Mouse (Mus musculus) embryonic facial prominence, embryonic 14.5 days (tissue): ENCODE measurements around the gene Serpinf1. TPM values are rescaled to one million over a fixed set of nuclear protein-coding genes. Genes with fewer than 3 reads are reported as not detected.

Experiments used
- ATAC-seq: fragments of 200-750 bp; cut with Nextera tagmentation; 2 replicates; pipeline ENCODE4 v1.8.0; 2017; ENCODE audit warnings: low read depth, moderate number of reproducible peaks, moderate TSS enrichment
- DNase-seq: peaks from one replicate; pipeline ENCODE4 v3.0.0-alpha.2; 2015; ENCODE audit warnings: low spot score
- H3K27ac ChIP-seq: fragments of 300-500 bp; sonication (generic); replicated peaks from 2 replicates; pipeline ENCODE4 v1.5.1; 2014; ENCODE audit warnings: low read depth, mild to moderate bottlenecking, low read length, moderate library complexity
- H3K27me3 ChIP-seq: fragments of 300-500 bp; sonication (generic); replicated peaks from 2 replicates; pipeline ENCODE4 v1.6.1; 2014; ENCODE audit warnings: low read length; ENCODE audit not compliant: control insufficient read depth, insufficient read depth
- H3K36me3 ChIP-seq: fragments of 300-500 bp; sonication (generic); 2 replicates; pipeline ENCODE4 v1.6.1; 2014; ENCODE audit warnings: low read length, mixed read lengths; ENCODE audit not compliant: control insufficient read depth, insufficient read depth
- H3K4me1 ChIP-seq: fragments of 300-500 bp; sonication (generic); 2 replicates; pipeline ENCODE4 v1.6.1; 2014; ENCODE audit warnings: antibody characterized with exemption, low read length; ENCODE audit not compliant: control insufficient read depth, insufficient read depth
- H3K4me2 ChIP-seq: fragments of 300-500 bp; sonication (generic); 2 replicates; pipeline ENCODE4 v1.6.1; 2014; ENCODE audit warnings: low read depth, mild to moderate bottlenecking, low read length, moderate library complexity, mixed read lengths
- H3K4me3 ChIP-seq: fragments of 300-500 bp; sonication (generic); 2 replicates; pipeline ENCODE4 v1.5.1; 2014; ENCODE audit warnings: low read depth, mild to moderate bottlenecking, low read length
- H3K9ac ChIP-seq: fragments of 300-500 bp; sonication (generic); 2 replicates; pipeline ENCODE4 v1.6.1; 2014; ENCODE audit warnings: low read depth, mild to moderate bottlenecking, low read length, moderate library complexity, mixed read lengths
- H3K9me3 ChIP-seq: fragments of 300-500 bp; sonication (generic); 2 replicates; pipeline ENCODE4 v1.6.1; 2016; ENCODE audit warnings: low read length; ENCODE audit not compliant: control insufficient read depth
- WGBS: fragments of 180-500 bp; shearing (Covaris S2); extraction: QIAGEN DNeasy Blood & Tissue Kit; methylation state at CpG from one replicate; pipeline ENCODE4 v1.1.7; 2014; 5-methylcytosine and 5-hydroxymethylcytosine counted together
- microRNA counts: library from miRNA; unstranded; fragments of <30 nt; microRNA quantifications from one replicate; lab custom pipeline; 2017
- microRNA-seq: library from miRNA; unstranded; fragments of <30 nt; microRNA quantifications from one replicate; pipeline ENCODE4, GENCODE M21; 2016; ENCODE audit warnings: borderline number of aligned reads
- polyA plus RNA-seq: library from polyadenylated mRNA; unstranded; fragments of >200 nt; fragmentation: Nextera tagmentation; extraction: Ambion mirVana; gene quantifications from 2 replicates; pipeline ENCODE4 v1.2.1, GENCODE M21; 2014

The Serpinf1 gene
- polyA plus RNA-seq, 1 experiment from 2014 or later = 373 TPM

GRCm38 (mm10) chr11:75377125-75377524 is 45.4 kb downstream of the Serpinf1 start:
- Histone ChIP-seq H3K9me3 (no peaks in the 10 kb centered on the region), H3K4me1 (no peaks in the 10 kb centered on the region), H3K4me2 (no peak overlapping the region), H3K27ac (no peak overlapping the region), H3K36me3 (no peaks in the 10 kb centered on the region), H3K9ac (no peak overlapping the region), H3K27me3 (no peaks in the 10 kb centered on the region), H3K4me3 (no peak overlapping the region)
- WGBS = 92% methylated on average over 1 of the region's 1 CpGs
- no peak for DNase-seq
- no peak for ATAC-seq

MicroRNAs within 50 kb of the gene (microRNA counts, 519-probe panel; counts per million panel counts)
- 3,898 counts per million, percentile 91 among the panel's probes with 10 or more counts for microRNA mmu-miR-22 (lab: Ali Mortazavi, UCI)

Small RNA genes within 50 kb of the gene (microRNA-seq; reads per million reads assigned to microRNA genes)
- 11,767 reads per million, percentile 95 among the genes with 10 or more reads in this experiment for gene Mir22

Other genes starting within 250 kb of the Serpinf1 start
- 23.1 and 26.5 TPM in 2 replicates for gene Ovca2, start 243.9 kb downstream of the Serpinf1 start, polyA plus RNA-seq
- gene Dph1, start 231.5 kb downstream of the Serpinf1 start, polyA plus RNA-seq = 22.5 and 23.8 TPM in 2 replicates
- gene Rtn4rl1, start 228.9 kb downstream of the Serpinf1 start, polyA plus RNA-seq = 4.9 TPM in 2 replicates
- gene Rpa1, start 74.4 kb downstream of the Serpinf1 start, polyA plus RNA-seq = 85.0 and 85.8 TPM in 2 replicates
- 7.8 and 10.2 TPM in 2 replicates for gene Smyd4, start 74.3 kb downstream of the Serpinf1 start, polyA plus RNA-seq
- gene Serpinf2, start 16.9 kb upstream of the Serpinf1 start, polyA plus RNA-seq = not detected in 2 replicates
- 5.7 and 7.0 TPM in 2 replicates for gene Wdr81, start 32.0 kb upstream of the Serpinf1 start, polyA plus RNA-seq
- 19.1 and 22.7 TPM in 2 replicates for gene Tlcd2, start 39.0 kb upstream of the Serpinf1 start, polyA plus RNA-seq
- gene Prpf8, start 64.1 kb upstream of the Serpinf1 start, polyA plus RNA-seq = 76.6 and 83.5 TPM in 2 replicates
- 0.59 and 0.70 TPM in 2 replicates for gene Rilp, start 87.4 kb upstream of the Serpinf1 start, polyA plus RNA-seq
- gene Scarf1, start 90.8 kb upstream of the Serpinf1 start, polyA plus RNA-seq = 6.9 and 7.2 TPM in 2 replicates
- 4.3 and 5.3 TPM in 2 replicates for gene Slc43a2, start 109.0 kb upstream of the Serpinf1 start, polyA plus RNA-seq
- 81.7 and 86.3 TPM in 2 replicates for gene Pitpna, start 165.4 kb upstream of the Serpinf1 start, polyA plus RNA-seq
- gene Inpp5k, start 208.3 kb upstream of the Serpinf1 start, polyA plus RNA-seq = 23.7 and 29.2 TPM in 2 replicates
- gene Myo1c, start 227.8 kb upstream of the Serpinf1 start, polyA plus RNA-seq = 45.5 and 49.7 TPM in 2 replicates